Mouse (Mus musculus) small intestine, adult 2 months (tissue): Measurements from ENCODE around the gene Zfp26. TPM values are rescaled to one million over a fixed set of nuclear protein-coding genes. Genes with fewer than 3 reads are reported as not detected.
A peak's percentile ranks its signal among the peaks of the same experiment; 100 is the strongest.

Experiments
- H3K27ac ChIP-seq: fragments of 200-500 bp; 2 replicates; pipeline ENCODE4 v1.5.1; 2012; ENCODE audit warnings: low read depth, low read length, control low read depth, inconsistent platforms; ENCODE audit not compliant: insufficient read depth
- H3K27me3 ChIP-seq: fragments of 200-500 bp; 2 replicates; pipeline ENCODE4 v1.6.1; 2012; ENCODE audit warnings: mild to moderate bottlenecking, moderate library complexity, low read length, inconsistent platforms; ENCODE audit not compliant: control insufficient read depth, insufficient read depth
- H3K36me3 ChIP-seq: fragments of 200-500 bp; 2 replicates; pipeline ENCODE4 v1.6.1; 2012; ENCODE audit warnings: mild to moderate bottlenecking, low read length, control low read depth, inconsistent platforms; ENCODE audit not compliant: control insufficient read depth, insufficient read depth
- H3K4me1 ChIP-seq: fragments of 200-500 bp; 2 replicates; pipeline ENCODE4 v1.6.1; 2012; ENCODE audit warnings: low read length, inconsistent platforms, mixed read lengths; ENCODE audit not compliant: control insufficient read depth, insufficient read depth, insufficient read length
- H3K4me3 ChIP-seq: fragments of 200-500 bp; 2 replicates; pipeline ENCODE4 v1.5.1; 2012; ENCODE audit warnings: low read depth, mild to moderate bottlenecking, control low read depth, inconsistent platforms, low read length, moderate library complexity
- CTCF ChIP-seq: fragments of 200-500 bp; IDR thresholded peaks from 2 replicates; pipeline ENCODE4 v1.5.1; 2012; ENCODE audit warnings: low read depth, mild to moderate bottlenecking, control low read depth, inconsistent platforms, low read length, moderate library complexity, mixed read lengths; ENCODE audit not compliant: insufficient replicate concordance, insufficient read length; ENCODE audit errors: extremely low read depth
- POLR2A ChIP-seq: fragments of 200-500 bp; IDR thresholded peaks from 2 replicates; pipeline ENCODE4 v1.6.1; 2012; ENCODE audit warnings: low read depth, mild to moderate bottlenecking, control low read depth, inconsistent platforms, low read length, moderate library complexity
- WGBS: fragments of 180-500 bp; shearing (Covaris S2); methylation state at CpG from one replicate; pipeline ENCODE4 v1.1.7; 2018; 5-methylcytosine and 5-hydroxymethylcytosine counted together
- polyA plus RNA-seq: library from polyadenylated mRNA; depleted of rRNA; stranded (reverse); fragments of >200 nt; gene quantifications from 2 replicates; pipeline ENCODE4 v1.2.3, GENCODE M21; 2012; rRNA removed

Gene Zfp26
- polyA plus RNA-seq = 0.18 and 0.51 TPM in 2 replicates

DNA sequence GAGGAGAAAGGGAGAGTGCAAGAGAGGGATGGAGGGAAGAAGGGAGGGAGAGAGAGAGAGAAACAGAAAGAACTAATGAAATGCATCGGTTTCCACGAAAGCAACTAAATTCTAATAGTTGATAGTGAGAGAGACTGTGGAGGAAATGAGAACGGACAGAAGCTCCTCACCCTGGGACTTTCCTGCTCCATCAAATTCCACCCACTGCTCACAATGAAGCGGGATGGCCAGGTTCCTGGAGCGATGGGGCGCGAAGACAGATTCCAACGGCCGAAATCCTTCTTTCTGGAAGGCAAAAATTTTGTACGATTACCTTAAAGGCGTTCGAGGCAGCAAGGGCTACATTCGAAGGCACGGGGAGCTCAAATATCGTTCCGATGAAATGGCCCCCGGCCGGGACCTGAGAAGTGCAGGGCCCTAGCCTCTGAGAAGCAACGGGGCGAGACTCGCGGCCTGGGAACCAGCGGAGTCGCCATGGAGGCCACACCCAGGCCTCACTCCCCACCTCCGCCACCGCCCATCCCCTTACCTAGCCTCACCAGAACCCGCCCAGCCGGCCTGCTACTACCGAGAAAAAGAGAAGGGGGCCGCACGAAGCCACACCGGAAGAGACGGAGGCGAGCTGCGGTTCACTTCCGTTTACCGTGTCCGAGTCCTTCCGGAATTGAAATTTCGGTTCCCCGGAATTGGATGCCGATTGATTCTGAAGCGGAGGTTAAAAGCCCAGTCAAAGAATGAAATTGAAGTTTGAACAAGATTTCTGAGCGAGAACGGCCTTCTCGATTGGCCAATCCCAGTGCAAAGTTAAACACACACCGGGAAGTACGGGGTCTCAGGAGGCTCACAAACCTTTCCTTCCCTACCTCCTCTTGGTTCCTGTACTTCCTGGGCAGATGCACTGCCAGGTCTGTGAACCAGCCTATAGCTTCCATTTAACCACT lies at the start of gene Zfp26:
Zfp26 (minus strand) TSS at position 786 of the 941 bp plus-strand sequence.
- Histone ChIP-seq H3K4me1 (no peaks in the 10 kb centered on the region), H3K27ac (peak within 1 kb of the TSS; percentile 42), H3K4me3 (peak within 1 kb of the TSS; percentile 82), H3K27me3 (no peaks in the 10 kb centered on the region), H3K36me3 (peaks cover 5% of the 10 kb centered on the region)
- TF ChIP-seq CTCF (no peak), POLR2A (no peak)
- under 1% methylated on average over 48 of the region's 48 CpGs for WGBS

DNA sequence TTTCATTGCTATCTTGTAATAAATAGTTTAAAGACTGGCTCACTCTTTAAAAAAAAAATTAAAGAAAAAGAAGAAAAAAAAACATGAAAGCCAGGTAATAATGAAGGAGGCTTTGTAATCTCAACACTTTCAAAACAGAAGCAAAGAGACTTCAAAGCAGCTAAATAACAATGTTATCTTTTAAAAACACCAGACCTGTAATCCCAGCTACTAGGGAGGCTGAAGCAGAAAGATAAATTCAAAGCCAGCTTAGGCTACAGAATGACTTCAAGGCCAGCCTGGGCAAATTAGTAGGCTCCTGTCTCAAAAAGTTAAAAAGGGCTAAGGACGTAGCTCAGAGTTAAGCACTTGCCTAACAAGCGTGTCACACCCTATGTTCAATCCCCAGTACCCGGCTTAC lies 49.7 kb upstream of the Zfp26 start:
- TF ChIP-seq POLR2A (no peak), CTCF (no peak)
- 64% methylated on average over 3 of the region's 3 CpGs for WGBS
- H3K36me3 ChIP-seq = peaks cover 21% of the 10 kb centered on the region
- peaks cover 5% of the 10 kb centered on the region for H3K4me1 ChIP-seq
- no peak overlapping the region for H3K27ac ChIP-seq
- no peaks in the 10 kb centered on the region for H3K27me3 ChIP-seq
- no peak overlapping the region for H3K4me3 ChIP-seq

DNA sequence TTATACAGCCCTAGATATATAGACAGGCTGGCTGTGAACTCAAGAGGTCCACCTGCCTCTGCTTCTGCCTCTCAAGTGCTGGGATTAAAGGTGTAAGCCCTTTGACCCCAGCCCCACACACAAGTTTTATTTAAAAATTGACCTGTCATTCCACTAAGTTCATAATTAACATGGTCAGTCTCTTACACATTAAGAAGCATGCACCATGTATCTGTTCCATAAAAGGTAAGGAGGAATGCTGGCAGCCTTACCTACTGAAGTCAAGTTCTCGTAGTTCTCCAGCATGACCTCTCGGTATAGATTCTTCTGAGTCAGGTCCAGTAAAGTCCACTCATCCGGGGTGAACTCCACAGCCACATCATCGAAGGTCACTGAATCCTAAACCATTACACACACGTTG lies 44.8 kb upstream of the Zfp26 start:
- no peaks in the 10 kb centered on the region for H3K27me3 ChIP-seq
- H3K4me3 ChIP-seq = no peak overlapping the region
- peaks cover 51% of the 10 kb centered on the region for H3K36me3 ChIP-seq
- H3K4me1 ChIP-seq = no peaks in the 10 kb centered on the region
- 86% methylated on average over 5 of the region's 5 CpGs for WGBS
- TF ChIP-seq POLR2A (no peak), CTCF (no peak)
- H3K27ac ChIP-seq = no peak overlapping the region

DNA sequence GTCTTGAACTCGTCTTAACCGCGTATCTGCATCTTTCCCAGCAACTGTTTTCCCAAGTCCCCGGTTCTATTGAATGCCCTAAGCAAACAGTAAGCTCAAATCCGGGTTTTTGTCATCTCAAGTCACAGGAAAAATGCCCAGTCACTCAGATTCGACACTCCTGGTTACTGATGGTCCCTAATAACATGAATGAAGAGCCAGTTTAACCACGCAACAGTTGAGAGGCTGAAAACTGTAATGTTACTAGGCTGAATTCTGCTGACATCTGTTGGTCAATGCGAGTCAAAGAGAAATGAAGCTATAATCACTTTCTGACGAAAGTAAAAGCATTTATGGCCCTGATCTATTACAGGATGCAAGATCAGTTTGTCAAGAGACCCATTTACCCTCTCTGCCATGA lies 33.3 kb upstream of the Zfp26 start:
- peaks cover 12% of the 10 kb centered on the region for H3K36me3 ChIP-seq
- TF ChIP-seq CTCF = no peak
- H3K27ac ChIP-seq = peak overlapping the region; percentile 97
- H3K4me1 ChIP-seq = peaks cover 3% of the 10 kb centered on the region; the same call in 1 of the 2 replicates
- H3K4me3 ChIP-seq = peak overlapping the region; percentile 96
- no peaks in the 10 kb centered on the region for H3K27me3 ChIP-seq
- WGBS = under 1% methylated on average over 9 of the region's 9 CpGs

DNA sequence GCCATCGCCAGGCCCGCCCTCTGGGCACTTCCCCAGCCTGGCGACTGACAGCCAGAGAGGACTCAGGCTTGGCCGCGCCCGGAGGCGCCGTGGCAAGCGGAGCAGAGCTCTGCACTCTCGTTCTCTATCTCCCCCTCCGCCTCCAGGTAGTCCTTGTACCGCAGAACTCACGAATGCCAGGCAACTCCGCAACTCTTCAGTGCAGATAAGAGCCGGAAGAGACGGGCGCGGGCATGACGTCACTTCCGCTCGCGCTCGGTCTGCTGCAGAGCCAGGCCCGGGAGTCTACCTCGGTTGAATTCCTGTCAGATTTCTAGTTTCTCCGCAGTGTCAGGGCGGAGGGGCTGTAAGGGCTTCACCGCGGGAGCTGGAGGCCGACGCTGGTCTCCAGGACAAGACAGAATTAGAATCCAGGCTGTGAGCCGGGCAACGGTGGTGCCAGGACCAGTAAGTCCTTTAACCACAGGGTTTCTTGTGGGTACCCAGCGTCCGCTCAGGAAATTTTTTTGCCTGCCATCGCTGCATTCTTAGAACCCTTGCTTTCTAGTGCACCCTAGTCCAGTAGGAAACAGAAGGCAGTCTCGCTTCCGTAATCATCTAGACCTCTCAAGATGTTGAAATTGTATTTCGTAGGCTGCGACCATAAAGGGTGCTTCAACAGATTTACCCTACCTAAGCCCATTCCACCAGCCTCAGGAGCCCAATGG lies 32.7 kb upstream of the Zfp26 start, which contains the start of gene Zfp426:
Zfp426 (minus strand) TSS at position 220 of the 707 bp plus-strand sequence.
- Histone ChIP-seq H3K36me3 (peaks cover 8% of the 10 kb centered on the region), H3K27ac (peak within 1 kb of the TSS; percentile 97), H3K27me3 (no peaks in the 10 kb centered on the region), H3K4me3 (peak within 1 kb of the TSS; percentile 96), H3K4me1 (peaks cover 3% of the 10 kb centered on the region; the same call in 1 of the 2 replicates)
- under 1% methylated on average over 40 of the region's 40 CpGs for WGBS
- TF ChIP-seq POLR2A (peak; percentile 65), CTCF (no peak)

DNA sequence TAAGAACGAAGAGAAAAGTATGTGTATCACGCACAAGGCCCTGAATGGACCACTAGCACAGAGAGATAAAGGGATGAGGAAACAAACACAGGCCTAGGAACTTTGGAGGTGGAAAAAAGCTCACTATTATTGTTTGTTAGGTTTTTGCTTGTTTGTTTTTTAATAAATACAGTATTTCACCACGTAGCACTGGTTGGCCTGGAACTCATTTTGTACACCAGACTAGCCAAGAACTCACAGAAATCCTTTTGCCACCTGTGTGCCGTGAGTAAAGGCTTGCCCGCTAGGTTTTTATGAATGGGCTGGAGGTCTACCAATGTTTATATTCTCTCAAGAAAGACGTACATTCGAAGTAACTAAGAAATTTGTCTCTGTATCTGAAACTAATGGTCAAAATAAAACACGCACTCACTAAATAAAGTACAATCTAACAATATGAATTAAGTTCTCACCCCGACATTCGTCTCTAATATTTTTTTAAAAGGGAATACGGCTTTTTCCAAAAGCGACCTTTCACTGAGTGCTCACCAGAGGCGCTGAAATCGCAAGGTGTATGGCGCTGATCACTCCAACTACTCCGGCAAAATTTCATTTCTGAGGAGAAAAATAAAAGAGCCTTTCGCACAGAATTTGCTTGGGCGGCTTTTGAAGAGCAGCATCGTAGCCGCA lies 32.0 kb upstream of the Zfp26 start:
- TF ChIP-seq POLR2A (no peak), CTCF (no peak)
- Histone ChIP-seq H3K27ac (peak overlapping the region; percentile 97), H3K36me3 (peaks cover 7% of the 10 kb centered on the region), H3K27me3 (no peaks in the 10 kb centered on the region), H3K4me1 (peaks cover 3% of the 10 kb centered on the region; the same call in 1 of the 2 replicates), H3K4me3 (peak overlapping the region; percentile 96)
- 5% methylated on average over 20 of the region's 20 CpGs for WGBS
